Mouse (Mus musculus) urinary bladder, adult 2 months (tissue): ENCODE results near the gene Iars2. TPM values are rescaled to one million over a fixed set of nuclear protein-coding genes. Genes with fewer than 3 reads are reported as not detected.

ENCODE experiments used
- DNase-seq: peaks from one replicate; pipeline ENCODE4 v3.0.0; 2022; ENCODE audit warnings: low spot score
- polyA plus RNA-seq: library from polyadenylated mRNA; depleted of rRNA; stranded (reverse); fragments of >200 nt; gene quantifications from 2 replicates; pipeline ENCODE4 v1.2.3, GENCODE M21; 2012; rRNA removed

Iars2 gene
- 34.0 and 34.3 TPM in 2 replicates for polyA plus RNA-seq

DNA sequence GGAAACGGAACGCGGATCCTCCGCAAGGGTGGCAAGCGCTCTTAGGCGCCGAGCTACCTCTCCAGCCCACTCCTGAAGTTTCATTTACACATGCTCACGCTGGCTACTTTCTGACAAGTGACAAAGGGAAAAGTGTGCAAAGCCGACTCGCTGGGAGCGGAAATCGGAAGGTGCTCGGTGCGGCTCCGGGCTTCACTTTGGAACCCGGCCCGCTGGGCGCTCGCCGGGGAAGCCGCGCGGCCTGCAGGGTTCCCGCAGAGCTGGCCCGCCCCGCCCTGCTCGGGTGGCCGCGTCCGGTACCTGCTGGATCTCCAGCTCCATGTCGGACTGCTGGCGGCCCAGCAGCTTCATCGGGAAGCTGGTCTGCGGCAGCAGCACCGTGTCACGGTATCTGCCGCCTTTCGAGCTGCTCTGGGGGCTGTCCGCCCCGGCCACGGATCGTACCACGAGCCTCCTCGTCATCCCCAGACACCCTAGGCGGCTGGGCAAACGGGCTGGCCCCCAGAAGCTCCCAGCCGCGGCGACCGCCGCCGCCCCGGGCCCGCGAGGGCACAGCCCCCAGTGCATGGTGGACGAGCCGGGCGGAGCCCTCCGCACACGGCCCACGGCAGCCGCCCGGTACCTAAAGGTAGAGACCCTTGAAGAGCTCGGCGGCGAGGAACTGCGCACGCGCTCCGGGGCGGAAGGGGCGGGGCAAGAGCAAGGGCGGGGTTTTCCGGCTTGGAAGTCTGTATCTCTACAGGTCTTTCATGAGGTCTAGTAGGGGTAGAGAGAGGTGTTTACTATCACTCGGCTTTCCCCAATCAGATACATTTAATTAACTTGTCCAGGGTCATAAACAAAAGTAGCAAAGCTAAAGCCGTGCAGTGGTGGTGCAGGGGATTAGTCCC is at the start of gene Iars2:
TSS of gene Iars2 (minus strand) at position 676 of the 890 bp plus-strand sequence.
- DNase-seq, result peak; percentile 94

DNA sequence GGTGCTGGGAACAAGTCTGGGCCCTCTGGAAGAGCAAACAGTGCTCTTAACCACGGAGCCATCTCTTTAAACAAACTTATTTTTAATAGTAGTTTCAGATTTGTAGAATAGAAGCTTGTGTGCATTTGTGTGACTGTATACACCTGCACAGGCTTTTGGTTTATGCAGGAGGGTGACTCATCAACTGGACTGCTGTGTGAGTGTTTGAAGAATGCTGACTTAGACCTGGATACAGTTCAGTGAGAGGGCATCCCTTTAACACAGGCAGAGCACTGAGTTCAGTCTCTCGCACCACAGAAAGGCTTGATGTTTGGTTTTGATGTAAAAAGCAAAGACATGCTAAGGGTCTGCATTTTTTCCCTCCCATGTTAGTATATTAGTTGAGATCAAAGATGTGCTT is 48.2 kb upstream of the Iars2 start:
- no peak for DNase-seq

DNA sequence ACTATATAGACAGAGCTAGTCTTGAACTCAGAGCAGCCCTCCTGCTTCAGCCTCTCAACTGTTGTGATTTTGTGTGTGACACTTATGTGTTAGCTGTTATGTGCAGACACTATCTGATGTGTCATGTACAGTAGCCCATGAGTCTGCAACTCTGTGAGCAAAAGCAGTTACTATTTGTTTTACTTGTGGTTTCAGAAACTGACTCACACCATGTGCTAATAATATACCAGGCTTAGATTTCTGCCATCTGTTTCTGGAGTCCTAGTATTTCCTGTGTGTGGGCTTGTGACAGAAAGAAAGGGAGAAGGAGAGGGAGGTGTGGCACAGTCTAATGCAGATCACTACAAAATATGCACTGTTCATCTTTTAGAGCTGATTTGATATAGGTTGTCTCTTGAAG is 47.2 kb upstream of the Iars2 start:
- no peak for DNase-seq

DNA sequence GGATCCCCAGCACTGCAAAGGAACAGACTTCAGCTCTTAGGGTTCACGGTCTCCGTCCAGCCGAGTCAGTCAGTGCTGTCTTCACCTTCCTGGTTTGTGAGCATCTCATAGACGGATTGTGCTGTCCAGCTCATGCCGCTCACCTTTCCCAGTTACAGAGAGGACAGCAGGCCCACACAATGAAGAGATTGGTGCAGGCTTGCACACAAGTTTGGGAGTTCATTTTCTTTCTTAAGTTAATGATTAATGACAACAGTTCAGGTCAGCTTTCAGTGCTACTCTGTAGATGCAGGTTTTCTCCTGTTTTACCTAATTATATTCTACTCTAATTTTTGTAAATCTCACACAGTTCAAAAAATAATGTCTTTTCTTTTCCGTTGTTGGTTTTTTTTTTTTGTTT is 40.8 kb upstream of the Iars2 start:
- no peak for DNase-seq

DNA sequence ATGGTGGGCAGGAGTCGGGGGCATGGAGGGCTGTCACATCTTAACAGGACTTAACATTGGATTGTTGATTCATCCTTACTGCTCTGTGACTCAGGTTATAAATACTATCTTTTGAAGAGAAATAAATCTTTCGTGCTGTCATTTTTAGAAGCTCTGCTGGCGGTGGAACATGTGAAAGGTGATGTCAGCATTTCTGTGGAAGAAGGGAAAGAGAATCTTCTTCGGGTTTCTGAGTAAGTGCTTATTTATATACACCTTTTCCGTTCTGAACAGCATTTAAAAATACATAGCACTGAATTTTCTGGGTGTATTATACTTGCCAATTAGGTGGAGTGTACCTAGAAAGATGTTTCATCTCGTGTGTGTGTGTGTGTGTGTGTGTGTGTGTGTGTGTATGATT is 38.2 kb upstream of the Iars2 start:
- no peak for DNase-seq

DNA sequence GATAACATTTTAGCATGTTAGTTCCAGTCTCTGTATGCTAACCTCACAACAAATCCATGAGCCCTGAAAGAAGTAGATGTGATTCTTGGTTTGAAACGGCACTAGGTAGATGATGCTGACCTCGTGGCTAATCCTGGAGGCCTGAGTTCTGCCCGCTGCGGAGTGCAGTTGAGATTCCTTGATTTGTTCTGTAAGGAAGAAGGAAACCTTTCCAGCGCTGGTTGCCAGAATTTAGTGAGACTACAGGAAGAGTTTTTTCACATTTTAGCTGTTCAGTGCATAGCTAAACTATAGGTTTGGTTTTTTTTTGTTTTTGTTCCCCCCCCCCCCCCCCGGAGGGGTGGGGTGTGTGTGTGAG is 35.0 kb upstream of the Iars2 start:
- no peak for DNase-seq

DNA sequence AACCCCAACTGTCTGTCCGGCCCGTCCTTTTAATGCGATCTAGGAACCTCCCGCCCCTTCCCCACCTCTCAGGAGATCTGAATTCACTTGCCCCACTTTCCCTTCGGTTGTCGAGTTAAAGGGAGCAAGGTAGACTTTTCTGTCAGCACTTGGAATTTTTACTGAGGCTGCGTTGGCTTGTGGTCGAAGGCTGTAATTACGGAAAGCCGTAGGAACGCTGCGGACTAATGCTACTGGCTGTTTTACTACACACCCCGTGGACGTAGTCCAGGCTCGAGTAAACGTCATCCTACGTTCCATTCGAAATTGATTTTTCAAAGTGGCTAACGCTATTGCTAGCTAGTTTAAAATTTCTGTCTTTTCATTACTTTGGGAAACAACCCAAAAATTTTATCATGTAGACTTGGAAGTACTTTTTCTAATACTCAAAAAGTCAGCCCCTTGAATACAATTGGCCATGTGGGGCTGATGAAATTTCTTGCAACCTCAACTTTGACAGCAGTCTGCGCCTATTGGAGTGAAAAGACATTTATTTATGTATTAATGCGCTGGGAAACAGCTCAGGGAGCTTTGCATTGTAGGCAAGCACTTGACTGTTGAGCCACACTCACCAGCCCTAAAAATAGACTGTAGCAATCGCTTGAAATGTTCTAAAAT is 34.5 kb upstream of the Iars2 start:
- no peak for DNase-seq

DNA sequence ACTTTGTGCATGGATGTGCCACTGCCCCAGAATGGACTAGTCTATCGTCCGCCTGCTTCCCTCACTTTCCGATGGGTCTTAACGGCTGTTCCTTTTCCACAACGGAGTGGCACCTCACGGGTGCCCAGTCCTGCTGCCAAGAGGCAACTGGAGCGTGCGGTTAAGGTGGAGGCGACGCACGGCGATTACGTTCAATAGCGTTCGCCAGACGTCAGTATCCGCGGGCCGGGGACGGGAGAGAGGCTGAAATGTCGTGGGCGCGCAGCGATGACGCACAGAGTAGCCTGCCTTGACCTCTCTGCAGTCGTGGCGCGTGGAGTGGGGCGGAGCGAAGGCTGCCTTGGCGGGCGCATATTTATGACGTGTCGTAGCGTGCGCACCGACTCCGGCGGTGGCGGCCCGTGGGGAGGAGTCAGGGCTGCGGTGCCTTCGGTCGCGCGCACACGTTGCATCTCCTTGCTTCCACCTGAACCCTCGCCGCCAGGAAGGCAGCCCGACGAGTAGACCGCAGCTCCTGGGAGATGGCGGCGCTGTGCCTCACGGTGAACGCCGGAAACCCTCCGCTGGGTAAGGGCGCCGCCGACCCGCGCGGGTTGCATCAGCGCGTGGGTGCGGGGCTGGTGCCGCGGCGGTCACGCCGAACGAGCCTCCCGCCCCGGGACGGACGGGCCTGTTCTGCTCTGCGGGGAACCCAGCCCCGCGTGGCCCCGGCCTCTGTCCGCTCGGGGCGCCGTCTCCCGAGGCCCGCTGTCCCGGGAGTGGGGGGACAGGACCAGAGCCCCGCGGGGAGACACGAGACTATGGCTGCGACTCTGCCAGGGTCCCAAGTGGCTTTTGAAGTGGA is 33.7 kb upstream of the Iars2 start, which contains the start of gene Eprs:
TSS of gene Eprs (plus strand) at position 368 of the 844 bp plus-strand sequence.
- DNase-seq, result peak; percentile 95

DNA sequence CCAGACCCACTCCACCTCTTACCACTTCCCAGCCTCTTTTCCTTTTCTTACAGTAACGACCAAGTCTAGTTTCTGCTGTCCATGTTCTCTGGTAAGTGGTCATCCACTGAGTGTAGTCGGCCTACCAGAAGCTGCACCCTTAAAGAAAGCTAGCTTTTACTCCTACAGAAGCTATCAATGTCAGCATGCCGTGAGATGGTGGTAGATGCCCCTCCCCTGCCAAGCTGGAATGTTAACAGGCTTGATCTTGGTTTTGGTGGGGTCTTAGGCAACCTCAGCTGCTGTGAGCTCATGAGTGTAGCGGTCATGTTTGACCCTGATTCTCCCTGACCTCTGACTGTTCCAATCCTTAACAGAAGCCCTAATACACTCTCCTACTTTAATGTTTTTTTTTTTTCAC is 29.0 kb upstream of the Iars2 start:
- no peak for DNase-seq

DNA sequence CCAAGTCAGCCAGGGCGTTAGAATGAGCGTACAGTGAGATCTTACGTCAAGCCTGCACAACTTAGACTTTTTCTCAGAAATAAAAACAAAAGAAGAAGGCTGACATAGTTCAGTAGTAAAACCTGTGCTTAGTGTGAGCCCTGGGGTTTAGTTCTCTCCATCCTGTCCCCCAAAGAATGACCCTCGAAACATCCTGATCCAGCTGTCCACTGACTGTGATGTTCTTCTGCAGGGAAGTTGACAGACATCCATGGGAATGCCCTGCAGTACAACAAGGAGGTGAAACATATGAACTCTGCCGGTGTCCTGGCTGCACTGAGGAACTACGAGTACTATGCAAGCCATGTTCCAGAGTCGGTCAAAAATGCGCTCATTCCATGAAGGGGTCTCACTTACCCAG is 27.1 kb upstream of the Iars2 start:
- DNase-seq, result no peak

DNA sequence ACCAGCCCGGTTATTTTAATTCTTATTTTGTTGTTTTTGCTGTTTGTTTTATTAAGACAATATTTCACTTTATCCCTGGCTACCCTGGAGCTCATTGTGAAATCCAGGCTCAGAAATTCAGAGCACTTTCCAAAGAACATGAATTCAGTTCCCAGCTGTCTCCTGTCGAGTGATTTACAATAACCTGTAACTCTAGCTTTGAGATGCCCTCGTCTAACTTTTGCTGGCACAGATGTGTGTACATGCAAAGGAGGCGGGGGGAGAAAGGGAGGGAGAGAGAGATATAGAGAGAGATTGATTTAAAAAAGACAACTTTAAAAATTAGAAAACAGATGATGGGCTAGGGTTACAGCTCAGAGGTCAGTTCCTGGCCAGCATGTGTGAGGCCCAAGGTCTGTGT is 25.5 kb upstream of the Iars2 start:
- DNase-seq, result no peak

DNA sequence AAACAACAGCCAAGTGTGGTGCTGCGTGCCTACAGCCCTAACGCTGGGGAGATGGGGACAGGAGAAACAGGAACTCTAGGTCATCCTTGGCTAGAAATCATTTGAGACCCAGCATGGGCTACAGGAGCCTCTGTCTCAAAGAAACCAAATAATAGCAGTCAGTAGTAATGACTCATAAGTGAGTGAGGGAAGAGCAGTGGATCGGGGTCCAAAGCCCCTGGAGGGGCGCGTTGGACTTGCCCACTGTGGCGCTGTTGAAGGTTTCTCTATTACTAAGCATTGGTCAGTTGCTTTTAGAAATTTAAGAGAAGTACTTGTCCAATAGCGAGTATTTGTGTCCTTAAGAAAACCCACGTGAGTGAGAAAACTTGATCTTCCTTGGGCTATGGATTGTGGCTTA is 24.2 kb upstream of the Iars2 start:
- DNase-seq, result no peak

DNA sequence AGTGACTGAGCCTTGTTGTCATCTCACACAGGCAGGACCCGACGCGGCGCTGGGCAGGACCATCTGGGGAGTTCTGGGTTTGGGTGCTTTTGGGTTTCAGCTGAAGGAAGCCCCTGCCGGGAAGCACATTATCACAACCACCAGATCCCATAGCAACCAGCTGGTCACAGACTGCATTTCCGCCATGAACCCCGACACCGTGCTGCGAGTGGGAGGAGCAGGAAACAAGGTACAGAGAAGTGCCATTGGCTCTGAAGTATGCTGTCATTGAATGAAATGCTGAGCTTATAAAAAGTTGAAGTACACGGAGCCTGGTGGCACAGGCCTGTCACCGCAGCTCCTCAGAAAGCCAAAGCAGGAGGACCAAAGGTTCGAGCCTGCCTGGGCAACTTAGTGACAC is 23.0 kb upstream of the Iars2 start:
- no peak for DNase-seq

DNA sequence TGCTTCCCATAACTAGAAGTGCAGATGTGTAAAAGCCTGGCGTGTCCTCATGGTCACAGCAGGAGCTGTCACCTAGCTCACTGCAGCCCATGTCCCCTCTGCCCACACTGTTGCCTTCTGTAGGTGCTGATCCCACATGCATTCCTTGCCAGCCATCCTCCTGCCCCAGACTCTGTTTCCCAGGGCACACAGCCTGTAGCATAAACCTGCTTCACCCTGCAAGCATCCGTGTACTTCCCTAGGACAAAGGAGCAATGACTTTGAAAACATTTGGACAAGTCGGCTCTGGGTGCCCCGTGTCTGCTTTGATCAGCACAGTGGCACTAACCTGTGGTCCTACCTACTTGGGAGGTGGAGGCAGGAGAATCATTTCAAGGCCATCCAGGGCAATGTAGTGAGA is 21.4 kb upstream of the Iars2 start:
- no peak for DNase-seq

DNA sequence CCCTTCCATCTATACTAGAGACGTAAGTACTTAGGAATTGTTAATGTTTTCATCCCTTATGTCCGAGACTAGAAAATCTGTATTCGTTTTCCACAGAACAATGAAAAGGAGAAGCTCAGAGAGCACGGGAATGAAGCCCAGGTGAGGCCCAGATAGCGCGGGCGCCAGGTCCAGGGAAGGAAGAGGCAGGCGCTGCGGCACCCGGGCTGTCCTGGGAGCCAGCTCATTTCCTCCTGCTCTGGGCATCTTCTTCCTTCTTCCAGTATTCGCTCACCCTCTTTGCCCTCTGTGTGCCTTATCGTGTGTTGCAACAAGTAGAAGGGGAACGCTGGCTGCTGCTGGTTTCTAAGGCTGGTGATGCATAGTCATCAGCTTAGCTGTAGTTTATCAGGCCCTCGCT is 20.5 kb upstream of the Iars2 start:
- DNase-seq, result no peak

DNA sequence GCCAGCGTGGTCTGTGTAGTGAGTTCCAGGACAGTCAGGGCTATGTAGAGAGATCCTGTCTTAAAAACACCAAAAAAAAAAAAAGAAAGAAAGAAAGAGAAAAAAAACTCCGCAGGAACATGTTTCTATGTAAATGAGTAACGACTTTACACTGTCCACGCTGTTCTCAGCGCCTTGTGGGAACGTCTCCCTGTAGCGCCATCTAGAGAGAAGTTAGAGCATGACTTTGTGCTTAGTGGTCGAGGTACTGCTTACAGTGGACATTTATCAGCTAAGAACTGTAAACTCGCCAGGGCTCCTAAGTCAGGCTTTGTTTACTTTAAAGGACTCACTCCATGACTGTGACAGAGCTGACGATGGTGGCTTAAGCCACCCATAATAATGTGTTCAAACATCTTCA is 17.0 kb upstream of the Iars2 start:
- no peak for DNase-seq

DNA sequence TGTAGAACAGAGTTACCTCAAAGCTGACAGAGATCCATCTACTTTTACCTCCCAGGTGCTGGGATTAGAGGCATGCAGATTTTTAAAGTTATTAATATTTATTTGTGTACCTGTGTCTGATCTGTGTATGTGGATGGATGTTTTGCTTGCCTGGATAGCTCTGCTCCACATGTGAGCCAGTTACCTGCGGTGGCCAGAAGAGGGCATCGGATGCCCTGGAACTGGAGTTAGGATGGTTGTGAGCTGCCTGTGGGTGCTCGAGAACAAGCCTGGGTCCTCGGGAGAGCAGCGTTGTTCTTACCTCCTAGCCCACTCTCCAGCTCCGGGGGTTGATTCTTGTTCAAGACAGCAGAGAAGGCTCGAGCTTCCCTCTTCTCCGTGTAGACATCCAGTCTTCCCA is 14.2 kb upstream of the Iars2 start:
- no peak for DNase-seq

DNA sequence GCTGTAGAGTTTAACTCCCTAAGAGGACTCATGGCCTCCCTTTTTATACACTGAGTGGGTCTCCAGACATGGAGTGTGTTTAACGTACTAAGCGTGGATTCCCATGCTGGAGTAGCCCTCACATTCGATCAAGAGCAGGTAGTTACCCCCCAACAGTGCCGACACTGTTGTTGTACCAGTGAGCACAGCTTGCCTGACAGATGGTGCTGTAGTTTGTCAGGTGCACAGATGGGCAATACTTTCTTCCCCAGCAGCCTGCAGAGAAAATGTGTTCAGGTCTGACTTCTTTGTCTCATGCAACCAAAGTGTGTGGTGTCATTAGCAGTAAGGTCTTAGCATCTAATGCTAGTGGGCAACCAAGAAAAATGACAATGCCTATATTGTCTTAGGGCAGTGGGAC is 13.2 kb upstream of the Iars2 start:
- DNase-seq, result no peak

DNA sequence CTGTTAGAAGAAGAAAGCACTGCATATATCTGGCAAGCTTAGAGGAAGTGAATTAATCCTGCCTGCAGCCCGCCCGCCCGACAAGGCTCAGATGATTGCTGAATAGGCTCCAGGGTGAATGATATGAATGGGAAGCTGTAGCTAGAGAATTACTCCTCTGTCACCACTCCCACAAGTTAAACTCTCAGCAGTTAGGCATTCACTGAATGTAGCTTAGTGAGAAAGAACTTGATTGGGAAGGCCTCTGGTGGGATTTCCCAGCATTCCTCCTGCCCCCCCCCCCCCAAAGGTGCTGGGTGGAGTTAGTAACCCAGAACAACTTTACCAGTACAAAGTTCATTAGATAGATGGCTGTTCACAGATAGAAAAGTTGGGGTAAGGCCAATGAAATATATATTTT is 7.3 kb upstream of the Iars2 start:
- DNase-seq, result no peak

DNA sequence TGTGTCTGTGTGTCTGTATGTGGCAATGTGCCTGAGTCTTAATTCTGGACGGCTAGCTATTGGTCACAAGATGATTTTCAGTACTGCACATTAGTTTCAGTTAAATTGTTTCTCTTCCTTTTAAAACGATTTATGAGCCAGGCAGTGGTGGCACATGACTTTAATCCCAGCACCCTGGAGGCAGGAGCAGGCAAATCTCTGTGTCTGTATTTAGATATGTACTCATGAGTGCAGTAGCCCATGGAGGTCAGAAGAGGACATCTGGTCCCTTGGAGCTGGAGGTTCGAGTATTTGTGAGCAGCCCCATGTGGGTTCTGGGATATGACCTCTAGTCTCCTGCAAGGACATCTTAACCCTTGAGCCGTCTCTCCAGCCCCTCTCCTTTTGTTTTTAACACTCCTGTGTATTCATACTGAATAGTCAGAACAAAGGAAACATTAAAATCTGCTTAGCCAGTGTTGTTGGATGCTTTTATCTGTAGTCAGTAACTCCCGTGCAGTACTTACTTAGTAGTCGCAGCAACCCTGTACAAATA is 6.1 kb upstream of the Iars2 start:
- no peak for DNase-seq

DNA sequence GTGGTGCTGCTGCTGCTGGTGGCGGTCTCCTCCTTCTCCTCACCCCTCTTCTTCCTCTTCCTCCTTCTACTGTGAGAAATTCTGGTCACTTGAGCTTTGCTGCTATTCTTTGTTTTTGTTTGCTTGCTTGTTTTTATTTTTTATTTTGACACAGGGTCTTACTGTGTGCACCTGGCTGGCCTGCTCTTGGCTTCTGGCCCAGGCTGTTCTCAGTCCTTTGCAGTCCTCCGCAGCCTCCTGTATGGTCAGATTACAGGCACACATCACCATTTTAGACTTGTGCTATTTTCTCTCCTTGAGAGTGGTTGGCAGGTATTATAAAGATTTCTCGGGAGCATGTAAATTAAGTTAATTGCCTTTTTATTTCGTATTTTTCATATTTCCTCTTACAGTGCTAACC is 4.9 kb upstream of the Iars2 start:
- DNase-seq, result no peak

DNA sequence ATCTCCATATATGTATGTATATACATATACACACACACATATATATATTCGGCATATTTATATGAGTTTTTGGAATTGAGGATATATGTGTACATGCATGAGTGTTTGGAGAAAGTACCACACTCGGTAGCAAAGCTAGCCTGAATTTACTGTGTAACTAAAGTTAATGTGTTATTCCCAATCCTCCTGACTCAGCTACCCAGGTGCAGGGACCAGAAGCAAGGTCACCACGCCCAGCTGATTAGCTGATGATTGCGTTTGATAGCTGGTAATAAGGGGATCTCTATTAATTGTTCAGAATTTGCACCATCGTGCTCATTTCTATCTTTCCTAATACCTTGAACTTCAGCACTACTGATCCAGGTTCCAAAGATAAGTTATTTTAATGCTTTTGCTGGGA is 4.5 kb upstream of the Iars2 start:
- no peak for DNase-seq
